Mouse (Mus musculus): ENCODE measurements around the gene Vwa8. TPM values are rescaled to one million over a fixed set of nuclear protein-coding genes. Genes with fewer than 3 reads are reported as not detected.

Gene Vwa8
- polyA plus RNA-seq, 1 experiment from 2014 or later: 13.3 TPM

- Histone ChIP-seq H3K4me3 (ENCODE audit: low read depth, low read length) (no peak overlapping the region), H3K4me2 (ENCODE audit: low read length) (no peak overlapping the region), H3K9me3 (ENCODE audit: control insufficient read depth, low read length) (no peaks in the 10 kb centered on the region), H3K27me3 (replicated peaks; ENCODE audit: control insufficient read depth, insufficient read depth, low read length) (no peaks in the 10 kb centered on the region), H3K9ac (ENCODE audit: low read length) (no peak overlapping the region), H3K4me1 (replicated peaks; ENCODE audit: control insufficient read depth, insufficient read depth, low read length) (no peaks in the 10 kb centered on the region), H3K27ac (ENCODE audit: low read depth) (no peak overlapping the region), H3K36me3 (ENCODE audit: control insufficient read depth, insufficient read depth, low read length) (no peaks in the 10 kb centered on the region)
- WGBS: 88% methylated on average over 4 of the region's 4 CpGs
- ATAC-seq (replicated peaks; ENCODE audit: low FRiP score, low TSS enrichment, low read depth) (no peak), DNase-seq (ENCODE audit: low spot score) (no peak)
Measured at GRCm38 (mm10) chr14:78831158-78831557, 17.7 kb upstream of the Vwa8 start.

GRCm38 (mm10) chr14:78847948-78848347, 904 bp upstream of the Vwa8 start:
- H3K9me3 ChIP-seq (ENCODE audit: control insufficient read depth, low read length): no peaks in the 10 kb centered on the region
- H3K4me2 ChIP-seq (ENCODE audit: low read length): no peak overlapping the region; the same call in 1 of the 2 replicates
- H3K9ac ChIP-seq (ENCODE audit: low read length): no peak overlapping the region
- 83% methylated on average over 1 of the region's 1 CpGs for WGBS
- no peak overlapping the region for H3K27ac ChIP-seq (ENCODE audit: low read depth)
- H3K4me3 ChIP-seq (ENCODE audit: low read depth, low read length): no peak overlapping the region
- H3K4me1 ChIP-seq (replicated peaks; ENCODE audit: control insufficient read depth, insufficient read depth, low read length): peaks cover 19% of the 10 kb centered on the region
- no peaks in the 10 kb centered on the region for H3K36me3 ChIP-seq (ENCODE audit: control insufficient read depth, insufficient read depth, low read length)
- no peak for ATAC-seq (replicated peaks; ENCODE audit: low FRiP score, low TSS enrichment, low read depth)
- H3K27me3 ChIP-seq (replicated peaks; ENCODE audit: control insufficient read depth, insufficient read depth, low read length): no peaks in the 10 kb centered on the region
- DNase-seq (ENCODE audit: low spot score): peak; percentile 43

- DNase-seq (ENCODE audit: low spot score): no peak
- Histone ChIP-seq H3K4me1 (replicated peaks; ENCODE audit: control insufficient read depth, insufficient read depth, low read length) (peaks cover 19% of the 10 kb centered on the region), H3K27ac (ENCODE audit: low read depth) (peak overlapping the region; percentile 85; the same call in 1 of the 2 replicates), H3K4me3 (ENCODE audit: low read depth, low read length) (peak overlapping the region; percentile 82), H3K9ac (ENCODE audit: low read length) (peak overlapping the region; percentile 78), H3K9me3 (ENCODE audit: control insufficient read depth, low read length) (no peaks in the 10 kb centered on the region), H3K36me3 (ENCODE audit: control insufficient read depth, insufficient read depth, low read length) (no peaks in the 10 kb centered on the region), H3K4me2 (ENCODE audit: low read length) (peak overlapping the region; percentile 76), H3K27me3 (replicated peaks; ENCODE audit: control insufficient read depth, insufficient read depth, low read length) (no peaks in the 10 kb centered on the region)
- ATAC-seq (replicated peaks; ENCODE audit: low FRiP score, low TSS enrichment, low read depth): no peak
- WGBS: 4% methylated on average over 3 of the region's 3 CpGs
Measured at GRCm38 (mm10) chr14:78848477-78848876, 375 bp upstream of the Vwa8 start.

- no peak for ATAC-seq (replicated peaks; ENCODE audit: low FRiP score, low TSS enrichment, low read depth)
- no peak overlapping the region for H3K4me3 ChIP-seq (ENCODE audit: low read depth, low read length)
- H3K4me1 ChIP-seq (replicated peaks; ENCODE audit: control insufficient read depth, insufficient read depth, low read length): peaks cover 19% of the 10 kb centered on the region
Measured at GRCm38 (mm10) chr14:78849961-78850578, 1.2 kb downstream of the Vwa8 start.

GRCm38 (mm10) chr14:78850666-78851065, 1.8 kb downstream of the Vwa8 start:
- no peak for DNase-seq (ENCODE audit: low spot score)
- Histone ChIP-seq H3K9me3 (ENCODE audit: control insufficient read depth, low read length) (no peaks in the 10 kb centered on the region), H3K4me3 (ENCODE audit: low read depth, low read length) (no peak overlapping the region), H3K27ac (ENCODE audit: low read depth) (no peak overlapping the region), H3K4me1 (replicated peaks; ENCODE audit: control insufficient read depth, insufficient read depth, low read length) (peaks cover 19% of the 10 kb centered on the region), H3K4me2 (ENCODE audit: low read length) (0 out of 2 replicates have a peak overlapping the region, but pooled peaks have one; percentile 12), H3K36me3 (ENCODE audit: control insufficient read depth, insufficient read depth, low read length) (no peaks in the 10 kb centered on the region), H3K9ac (ENCODE audit: low read length) (no peak overlapping the region), H3K27me3 (replicated peaks; ENCODE audit: control insufficient read depth, insufficient read depth, low read length) (no peaks in the 10 kb centered on the region)
- 21% methylated on average over 8 of the region's 8 CpGs for WGBS
- peak; percentile 60 for ATAC-seq (replicated peaks; ENCODE audit: low FRiP score, low TSS enrichment, low read depth)

More at GRCm38 (mm10) chr14:78849961-78850578, 1.2 kb downstream of the Vwa8 start:
- Histone ChIP-seq H3K27me3 (replicated peaks; ENCODE audit: control insufficient read depth, insufficient read depth, low read length) (no peaks in the 10 kb centered on the region), H3K36me3 (ENCODE audit: control insufficient read depth, insufficient read depth, low read length) (no peaks in the 10 kb centered on the region), H3K9me3 (ENCODE audit: control insufficient read depth, low read length) (no peaks in the 10 kb centered on the region), H3K27ac (ENCODE audit: low read depth) (no peak overlapping the region), H3K9ac (ENCODE audit: low read length) (no peak overlapping the region), H3K4me2 (ENCODE audit: low read length) (peak overlapping the region; percentile 76; the same call in 1 of the 2 replicates)
- no peak for DNase-seq (ENCODE audit: low spot score)
- 42% methylated on average over 5 of the region's 5 CpGs for WGBS

GRCm38 (mm10) chr14:78851366-78851765, 2.5 kb downstream of the Vwa8 start:
- ATAC-seq (replicated peaks; ENCODE audit: low FRiP score, low TSS enrichment, low read depth) (no peak), DNase-seq (ENCODE audit: low spot score) (no peak)
- no peaks in the 10 kb centered on the region for H3K27me3 ChIP-seq (replicated peaks; ENCODE audit: control insufficient read depth, insufficient read depth, low read length)
- H3K4me2 ChIP-seq (ENCODE audit: low read length): no peak overlapping the region
- H3K36me3 ChIP-seq (ENCODE audit: control insufficient read depth, insufficient read depth, low read length): no peaks in the 10 kb centered on the region
- no peak overlapping the region for H3K4me3 ChIP-seq (ENCODE audit: low read depth, low read length)
- H3K27ac ChIP-seq (ENCODE audit: low read depth): no peak overlapping the region
- H3K9me3 ChIP-seq (ENCODE audit: control insufficient read depth, low read length): no peaks in the 10 kb centered on the region
- peaks cover 19% of the 10 kb centered on the region for H3K4me1 ChIP-seq (replicated peaks; ENCODE audit: control insufficient read depth, insufficient read depth, low read length)
- H3K9ac ChIP-seq (ENCODE audit: low read length): no peak overlapping the region
- WGBS: 48% methylated on average over 3 of the region's 3 CpGs

GRCm38 (mm10) chr14:78852401-78853246, 3.8 kb downstream of the Vwa8 start:
- H3K4me3 ChIP-seq (ENCODE audit: low read depth, low read length): no peak overlapping the region
- no peak for DNase-seq (ENCODE audit: low spot score)
- no peak overlapping the region for H3K27ac ChIP-seq (ENCODE audit: low read depth)
- 87% methylated on average over 5 of the region's 5 CpGs for WGBS
- no peaks in the 10 kb centered on the region for H3K9me3 ChIP-seq (ENCODE audit: control insufficient read depth, low read length)
- no peaks in the 10 kb centered on the region for H3K36me3 ChIP-seq (ENCODE audit: control insufficient read depth, insufficient read depth, low read length)
- H3K9ac ChIP-seq (ENCODE audit: low read length): no peak overlapping the region
- H3K4me1 ChIP-seq (replicated peaks; ENCODE audit: control insufficient read depth, insufficient read depth, low read length): peaks cover 19% of the 10 kb centered on the region
- ATAC-seq (replicated peaks; ENCODE audit: low FRiP score, low TSS enrichment, low read depth): no peak
- H3K27me3 ChIP-seq (replicated peaks; ENCODE audit: control insufficient read depth, insufficient read depth, low read length): no peaks in the 10 kb centered on the region
- no peak overlapping the region for H3K4me2 ChIP-seq (ENCODE audit: low read length)

GRCm38 (mm10) chr14:78861156-78861555, 12.3 kb downstream of the Vwa8 start:
- no peak overlapping the region for H3K27ac ChIP-seq (ENCODE audit: low read depth)
- no peak for DNase-seq (ENCODE audit: low spot score)
- no peak overlapping the region for H3K4me3 ChIP-seq (ENCODE audit: low read depth, low read length)
- H3K4me2 ChIP-seq (ENCODE audit: low read length): no peak overlapping the region
- no peaks in the 10 kb centered on the region for H3K36me3 ChIP-seq (ENCODE audit: control insufficient read depth, insufficient read depth, low read length)
- no peak overlapping the region for H3K9ac ChIP-seq (ENCODE audit: low read length)
- no peaks in the 10 kb centered on the region; the same call in 1 of the 2 replicates for H3K4me1 ChIP-seq (replicated peaks; ENCODE audit: control insufficient read depth, insufficient read depth, low read length)
- 90% methylated on average over 5 of the region's 5 CpGs for WGBS
- no peaks in the 10 kb centered on the region for H3K9me3 ChIP-seq (ENCODE audit: control insufficient read depth, low read length)
- H3K27me3 ChIP-seq (replicated peaks; ENCODE audit: control insufficient read depth, insufficient read depth, low read length): no peaks in the 10 kb centered on the region
- ATAC-seq (replicated peaks; ENCODE audit: low FRiP score, low TSS enrichment, low read depth): no peak

All from intestine, embryonic 14.5 days (tissue).